Mouse (Mus musculus) cortical plate, adult 2 months (tissue): Measurements from ENCODE around the gene Dbh. TPM values are rescaled to one million over a fixed set of nuclear protein-coding genes. Genes with fewer than 3 reads are reported as not detected.

Source experiments
- H3K27ac ChIP-seq: fragments of 200-500 bp; 2 replicates; pipeline ENCODE4 v1.5.1; 2012; ENCODE audit warnings: low read length, control low read depth, inconsistent platforms; ENCODE audit not compliant: insufficient read depth
- H3K4me1 ChIP-seq: fragments of 200-500 bp; 2 replicates; pipeline ENCODE4 v1.6.1; 2011; ENCODE audit warnings: low read length; ENCODE audit not compliant: control insufficient read depth, insufficient read depth
- H3K4me3 ChIP-seq: fragments of 200-500 bp; 2 replicates; pipeline ENCODE4 v1.5.1; 2011; ENCODE audit warnings: mild to moderate bottlenecking, low read length, control low read depth; ENCODE audit not compliant: insufficient read depth
- CTCF ChIP-seq: fragments of 200-500 bp; IDR thresholded peaks from 2 replicates; pipeline ENCODE4 v1.5.1; 2011; ENCODE audit warnings: mild to moderate bottlenecking, control low read depth, low read length; ENCODE audit not compliant: insufficient read depth; ENCODE audit errors: extremely low read depth
- POLR2A ChIP-seq: fragments of 200-500 bp; IDR thresholded peaks from 2 replicates; pipeline ENCODE4 v1.6.1; 2011; ENCODE audit warnings: mild to moderate bottlenecking, low read length, control low read depth; ENCODE audit not compliant: insufficient read depth; ENCODE audit errors: extremely low read depth
- polyA plus RNA-seq: library from polyadenylated mRNA; depleted of rRNA; stranded (reverse); fragments of >200 nt; gene quantifications from 2 replicates; pipeline ENCODE4 v1.2.3, GENCODE M21; 2012

Gene Dbh
- polyA plus RNA-seq, 1 experiment = 0.31 TPM

DNA sequence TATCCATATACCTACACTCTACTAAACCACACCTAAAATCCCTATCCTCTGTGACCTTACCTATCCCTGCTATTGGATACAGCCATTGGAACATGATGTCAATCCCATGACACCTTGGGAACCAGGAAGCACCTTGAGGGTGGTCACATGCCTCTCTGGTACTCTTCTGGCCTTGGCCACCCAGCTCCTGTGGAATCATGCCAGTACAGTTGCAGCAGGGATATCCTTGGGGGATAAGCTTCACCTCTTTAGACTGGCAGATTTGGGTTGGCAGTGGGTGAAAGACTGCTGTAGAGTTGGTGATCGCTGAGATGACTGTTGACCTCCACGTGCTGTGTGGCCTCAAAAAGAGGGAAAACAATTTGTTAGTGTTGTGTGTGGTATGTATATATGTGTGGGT, 3.5 kb upstream of the Dbh start:
- H3K4me1 ChIP-seq = peaks cover 19% of the 10 kb centered on the region
- no peak overlapping the region for H3K4me3 ChIP-seq
- H3K27ac ChIP-seq = no peak overlapping the region
- no peak for TF ChIP-seq POLR2A
- TF ChIP-seq CTCF = no peak

- no peak overlapping the region for H3K27ac ChIP-seq
- H3K4me1 ChIP-seq = peaks cover 22% of the 10 kb centered on the region
- TF ChIP-seq CTCF (no peak), POLR2A (no peak)
Observed at GRCm38 (mm10) chr2:27162656-27163055, 2.4 kb upstream of the Dbh start.

DNA sequence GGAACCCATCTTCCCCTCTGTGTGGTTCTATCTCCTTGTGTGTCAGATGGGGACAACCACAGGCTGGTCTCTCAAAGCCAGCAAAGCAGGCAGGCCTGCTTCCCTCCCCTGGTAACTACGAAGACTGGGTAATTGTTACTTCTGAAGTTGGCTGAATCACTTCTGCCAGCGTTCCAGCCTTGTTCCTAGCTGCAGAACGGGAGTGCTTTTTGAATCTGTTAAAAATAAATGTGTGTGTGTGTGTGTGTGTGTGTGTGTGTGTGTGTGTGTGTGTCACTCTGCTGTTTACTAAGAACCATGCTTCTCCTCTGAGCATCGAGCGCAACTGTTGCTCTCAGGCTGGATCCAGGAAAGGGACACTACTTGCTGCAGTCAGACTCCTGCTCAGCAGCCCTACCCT, 1.2 kb upstream of the Dbh start:
- H3K27ac ChIP-seq = no peak overlapping the region
- TF ChIP-seq CTCF (no peak), POLR2A (no peak)
- no peak overlapping the region for H3K4me3 ChIP-seq
- H3K4me1 ChIP-seq = peaks cover 22% of the 10 kb centered on the region

More at GRCm38 (mm10) chr2:27162656-27163055, 2.4 kb upstream of the Dbh start:
- no peak overlapping the region for H3K4me3 ChIP-seq

- H3K4me1 ChIP-seq = peaks cover 22% of the 10 kb centered on the region
- no peak overlapping the region for H3K4me3 ChIP-seq
- H3K27ac ChIP-seq = no peak overlapping the region
- TF ChIP-seq CTCF = no peak
- TF ChIP-seq POLR2A = no peak
Observed at GRCm38 (mm10) chr2:27166074-27166473, 1.0 kb downstream of the Dbh start.

GRCm38 (mm10) chr2:27166999-27167398, 2.0 kb downstream of the Dbh start:
- Histone ChIP-seq H3K4me1 (peaks cover 22% of the 10 kb centered on the region), H3K4me3 (no peak overlapping the region), H3K27ac (no peak overlapping the region)
- TF ChIP-seq CTCF (no peak), POLR2A (no peak)

DNA sequence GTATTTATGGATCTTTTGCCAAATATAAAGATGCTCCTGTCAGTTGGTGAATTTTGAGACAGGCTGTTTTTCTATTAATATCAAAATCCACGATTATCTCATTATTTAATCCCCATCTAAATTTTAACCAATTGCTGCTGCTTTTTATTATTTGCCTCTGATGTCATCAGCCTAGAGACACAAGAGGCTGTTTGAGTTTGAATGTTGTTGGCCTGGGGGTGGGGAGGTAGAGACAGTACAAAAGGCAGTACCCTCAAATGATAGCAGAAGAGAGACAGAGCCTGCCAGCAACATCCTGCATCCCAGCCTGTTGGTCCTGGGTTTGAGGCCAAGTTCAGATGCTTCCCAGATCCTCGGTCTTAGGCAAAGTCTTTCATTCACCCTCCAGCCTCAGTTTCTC, 9.2 kb downstream of the Dbh start:
- no peak for TF ChIP-seq CTCF
- no peak for TF ChIP-seq POLR2A
- peaks cover 8% of the 10 kb centered on the region for H3K4me1 ChIP-seq
- no peak overlapping the region for H3K27ac ChIP-seq
- H3K4me3 ChIP-seq = no peak overlapping the region

DNA sequence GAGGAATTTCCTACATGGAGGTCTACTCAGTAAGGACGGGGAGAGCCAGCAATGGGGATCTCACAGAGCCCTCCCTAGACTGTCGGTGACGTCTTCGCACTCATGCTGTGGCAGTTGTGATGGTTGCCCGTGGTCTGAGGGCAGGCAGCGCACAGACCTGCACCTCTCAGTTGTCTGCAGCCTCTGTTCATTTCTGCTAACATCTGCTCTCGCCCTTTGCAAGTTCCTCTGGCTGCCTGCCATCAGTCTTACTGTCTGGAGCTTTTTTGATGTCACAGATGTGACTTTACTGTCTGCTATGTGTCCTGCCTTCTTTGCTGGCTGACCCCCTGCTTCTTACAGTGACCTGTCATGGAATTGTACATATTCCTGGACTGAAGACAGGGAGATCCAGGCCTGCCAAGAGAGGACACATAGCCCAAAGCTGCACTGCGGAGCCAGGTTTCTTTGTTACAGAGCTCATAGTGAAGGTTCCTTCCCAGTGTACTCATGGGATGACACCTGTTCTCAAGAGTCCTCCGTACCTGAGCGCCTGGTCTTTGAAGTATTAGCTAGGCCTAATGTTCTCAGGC, 10.7 kb downstream of the Dbh start:
- no peak overlapping the region for H3K4me3 ChIP-seq
- no peak for TF ChIP-seq POLR2A
- no peak for TF ChIP-seq CTCF
- peaks cover 8% of the 10 kb centered on the region for H3K4me1 ChIP-seq
- no peak overlapping the region for H3K27ac ChIP-seq

- TF ChIP-seq POLR2A (no peak), CTCF (no peak)
- Histone ChIP-seq H3K4me3 (no peak overlapping the region), H3K27ac (no peak overlapping the region), H3K4me1 (peaks cover 8% of the 10 kb centered on the region)
Observed at GRCm38 (mm10) chr2:27179101-27179500, 14.1 kb downstream of the Dbh start.

DNA sequence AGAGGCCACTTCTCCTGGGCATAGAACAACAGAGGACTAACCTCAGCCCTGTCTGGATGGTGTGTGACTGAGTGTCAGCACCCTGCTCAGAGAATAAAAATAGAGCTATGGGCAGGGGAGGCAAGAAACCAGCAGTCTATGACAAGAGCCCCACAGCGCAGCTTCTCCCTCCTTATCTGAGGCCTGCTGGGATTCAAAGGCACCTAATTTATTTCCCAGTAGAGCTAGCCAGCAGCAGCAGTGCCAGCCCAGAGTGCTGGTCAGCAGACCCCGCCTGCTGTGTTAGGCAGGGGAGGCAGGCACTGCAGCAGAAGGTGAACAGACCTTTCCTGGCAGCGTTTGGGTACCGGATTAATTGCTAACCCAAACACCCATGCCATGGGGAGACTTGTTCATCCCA, 16.9 kb downstream of the Dbh start:
- TF ChIP-seq CTCF (no peak), POLR2A (no peak)

DNA sequence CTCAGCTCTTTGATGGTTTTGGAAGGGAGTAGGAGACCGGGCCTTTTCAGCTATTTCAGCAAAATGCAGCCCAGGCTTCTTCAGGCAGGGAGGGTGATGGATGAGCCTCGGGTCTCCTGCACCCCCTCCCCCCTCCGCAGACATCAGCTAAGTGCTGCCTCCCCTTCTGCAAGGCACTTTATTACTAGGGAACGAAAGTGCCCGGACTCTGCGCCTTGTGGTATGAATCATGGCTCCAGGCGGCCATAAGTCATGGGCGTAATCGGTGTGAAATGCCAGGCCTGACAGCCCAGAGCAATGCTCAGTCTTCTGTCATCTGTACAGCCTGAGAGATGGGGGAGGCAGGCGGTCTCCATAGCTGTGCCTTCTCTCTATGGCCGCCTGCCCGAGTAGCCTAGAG, 18.7 kb downstream of the Dbh start:
- Histone ChIP-seq H3K4me3 (no peak overlapping the region), H3K4me1 (0 out of 2 replicates have a peak, but pooled peaks cover under 1% of the 10 kb centered on the region), H3K27ac (no peak overlapping the region)
- TF ChIP-seq CTCF (no peak), POLR2A (no peak)

More for the DNA sequence above, 16.9 kb downstream of the Dbh start:
- Histone ChIP-seq H3K27ac (no peak overlapping the region), H3K4me3 (no peak overlapping the region), H3K4me1 (peaks cover 3% of the 10 kb centered on the region; the same call in 1 of the 2 replicates)
